Mouse (Mus musculus) midbrain, embryonic 16.5 days (tissue): ENCODE results near the gene Nsun4. TPM values are rescaled to one million over a fixed set of nuclear protein-coding genes. Genes with fewer than 3 reads are reported as not detected.

Experiments used
- ATAC-seq: fragments of 200-750 bp; cut with Nextera tagmentation; 2 replicates; pipeline ENCODE4 v1.8.0; 2017; ENCODE audit warnings: moderate TSS enrichment
- H3K27ac ChIP-seq: fragments of 300-500 bp; sonication (generic); 2 replicates; pipeline ENCODE4 v1.5.1; 2014; ENCODE audit warnings: mild to moderate bottlenecking, low read length, mixed read lengths
- H3K27me3 ChIP-seq: fragments of 300-500 bp; sonication (generic); 2 replicates; pipeline ENCODE4 v1.6.1; 2014; ENCODE audit warnings: low read depth, low read length, mixed read lengths; ENCODE audit not compliant: control insufficient read depth, insufficient read depth
- H3K36me3 ChIP-seq: fragments of 300-500 bp; sonication (generic); 2 replicates; pipeline ENCODE4 v1.6.1; 2014; ENCODE audit warnings: mild to moderate bottlenecking, low read length, moderate library complexity, mixed read lengths; ENCODE audit not compliant: control insufficient read depth, insufficient read depth
- H3K4me1 ChIP-seq: fragments of 300-500 bp; sonication (generic); 2 replicates; pipeline ENCODE4 v1.6.1; 2014; ENCODE audit warnings: mild to moderate bottlenecking, low read length, mixed read lengths; ENCODE audit not compliant: control insufficient read depth, insufficient read depth
- H3K4me2 ChIP-seq: fragments of 300-500 bp; sonication (generic); 2 replicates; pipeline ENCODE4 v1.6.1; 2014; ENCODE audit warnings: mild to moderate bottlenecking, low read length, mixed read lengths
- H3K4me3 ChIP-seq: fragments of 300-500 bp; sonication (generic); 2 replicates; pipeline ENCODE4 v1.5.1; 2014; ENCODE audit warnings: low read depth, mild to moderate bottlenecking, low read length, moderate library complexity, mixed read lengths
- H3K9ac ChIP-seq: fragments of 300-500 bp; sonication (generic); 2 replicates; pipeline ENCODE4 v1.6.1; 2014; ENCODE audit warnings: low read depth, low read length, mixed read lengths
- H3K9me3 ChIP-seq: fragments of 300-500 bp; sonication (generic); replicated peaks from 2 replicates; pipeline ENCODE4 v1.6.1; 2014; ENCODE audit warnings: mild to moderate bottlenecking, low read length, mixed read lengths; ENCODE audit not compliant: control insufficient read depth, poor library complexity, severe bottlenecking
- WGBS: fragments of 180-500 bp; shearing (Covaris S2); extraction: QIAGEN DNeasy Blood & Tissue Kit; methylation state at CpG from one replicate; pipeline ENCODE4 v1.1.7; 2014; 5-methylcytosine and 5-hydroxymethylcytosine counted together
- polyA plus RNA-seq: library from polyadenylated mRNA; unstranded; fragments of >200 nt; fragmentation: Nextera tagmentation; extraction: Ambion mirVana; gene quantifications from 2 replicates; pipeline ENCODE4 v1.2.1, GENCODE M21; 2015

Nsun4 gene
- polyA plus RNA-seq, 1 experiment from 2014 or later = 9.9 TPM

GRCm38 (mm10) chr4:116074861-116075620 lies 21.4 kb upstream of the Nsun4 start, which contains the start of the genes Uqcrh and Lrrc41:
Uqcrh (minus strand) TSS chr4:116075071.
Lrrc41 (plus strand) TSS chr4:116075269.
- Histone ChIP-seq H3K27ac (peak within 1 kb of the TSS; percentile 93), H3K4me3 (peak within 1 kb of the TSS; percentile 99), H3K4me1 (peaks cover 32% of the 10 kb centered on the region), H3K36me3 (no peaks in the 10 kb centered on the region; the same call in 1 of the 2 replicates), H3K27me3 (no peaks in the 10 kb centered on the region), H3K9ac (peak within 1 kb of the TSS; percentile 99), H3K9me3 (no peaks in the 10 kb centered on the region), H3K4me2 (peak within 1 kb of the TSS; percentile 97)
- under 1% methylated on average over 55 of the region's 55 CpGs for WGBS
- peak; percentile 96 for ATAC-seq

GRCm38 (mm10) chr4:116074145-116074675 lies 20.5 kb upstream of the Nsun4 start:
- Histone ChIP-seq H3K9me3 (no peaks in the 10 kb centered on the region), H3K27ac (peak overlapping the region; percentile 93), H3K4me1 (peaks cover 32% of the 10 kb centered on the region), H3K9ac (peak overlapping the region; percentile 99), H3K27me3 (no peaks in the 10 kb centered on the region), H3K4me2 (peak overlapping the region; percentile 97), H3K36me3 (no peaks in the 10 kb centered on the region; the same call in 1 of the 2 replicates), H3K4me3 (peak overlapping the region; percentile 99)
- no peak for ATAC-seq
- 2% methylated on average over 8 of the region's 8 CpGs for WGBS

GRCm38 (mm10) chr4:116073146-116073545 lies 19.5 kb upstream of the Nsun4 start:
- Histone ChIP-seq H3K36me3 (peaks cover 7% of the 10 kb centered on the region; the same call in 1 of the 2 replicates), H3K27me3 (no peaks in the 10 kb centered on the region), H3K4me3 (no peak overlapping the region), H3K27ac (no peak overlapping the region), H3K4me1 (peaks cover 32% of the 10 kb centered on the region), H3K9me3 (no peaks in the 10 kb centered on the region), H3K4me2 (peak overlapping the region; percentile 12; the same call in 1 of the 2 replicates), H3K9ac (no peak overlapping the region)
- 59% methylated on average over 4 of the region's 4 CpGs for WGBS
- no peak for ATAC-seq

- Histone ChIP-seq H3K9me3 (no peaks in the 10 kb centered on the region), H3K27me3 (no peaks in the 10 kb centered on the region), H3K27ac (no peak overlapping the region), H3K4me1 (peaks cover 19% of the 10 kb centered on the region), H3K36me3 (peaks cover 14% of the 10 kb centered on the region), H3K4me2 (no peak overlapping the region), H3K4me3 (no peak overlapping the region), H3K9ac (no peak overlapping the region)
- ATAC-seq = no peak
- WGBS = 90% methylated on average over 6 of the region's 6 CpGs
Observed at GRCm38 (mm10) chr4:116070116-116070515, 16.4 kb upstream of the Nsun4 start.

GRCm38 (mm10) chr4:116063855-116064254 lies 10.2 kb upstream of the Nsun4 start:
- H3K27me3 ChIP-seq = no peaks in the 10 kb centered on the region
- H3K27ac ChIP-seq = no peak overlapping the region
- peaks cover 11% of the 10 kb centered on the region for H3K36me3 ChIP-seq
- no peak overlapping the region for H3K4me3 ChIP-seq
- WGBS = 47% methylated on average over 1 of the region's 1 CpGs
- H3K4me2 ChIP-seq = no peak overlapping the region
- no peak for ATAC-seq
- no peak overlapping the region for H3K9ac ChIP-seq
- no peaks in the 10 kb centered on the region for H3K9me3 ChIP-seq
- no peaks in the 10 kb centered on the region for H3K4me1 ChIP-seq

- Histone ChIP-seq H3K4me3 (no peak overlapping the region), H3K9me3 (no peaks in the 10 kb centered on the region), H3K27ac (no peak overlapping the region), H3K4me1 (no peaks in the 10 kb centered on the region; the same call in none of the 2 replicates), H3K9ac (no peak overlapping the region), H3K27me3 (no peaks in the 10 kb centered on the region), H3K36me3 (no peaks in the 10 kb centered on the region), H3K4me2 (no peak overlapping the region)
- no peak for ATAC-seq
- WGBS = 85% methylated on average over 5 of the region's 5 CpGs
Observed at GRCm38 (mm10) chr4:116059012-116059726, 5.5 kb upstream of the Nsun4 start.

- Histone ChIP-seq H3K36me3 (no peaks in the 10 kb centered on the region), H3K27ac (no peak overlapping the region), H3K9ac (no peak overlapping the region), H3K4me1 (peaks cover 5% of the 10 kb centered on the region), H3K27me3 (no peaks in the 10 kb centered on the region), H3K9me3 (no peaks in the 10 kb centered on the region), H3K4me3 (no peak overlapping the region), H3K4me2 (no peak overlapping the region)
- ATAC-seq = no peak
- WGBS = 7% methylated on average over 1 of the region's 1 CpGs
Observed at GRCm38 (mm10) chr4:116057559-116057958, 3.9 kb upstream of the Nsun4 start.

GRCm38 (mm10) chr4:116052526-116053293 lies 966 bp downstream of the Nsun4 start:
- Histone ChIP-seq H3K4me3 (peak overlapping the region; percentile 54), H3K27me3 (no peaks in the 10 kb centered on the region), H3K36me3 (no peaks in the 10 kb centered on the region), H3K4me1 (peaks cover 6% of the 10 kb centered on the region), H3K9ac (peak overlapping the region; percentile 40; the same call in 1 of the 2 replicates), H3K27ac (peak overlapping the region; percentile 80), H3K4me2 (peak overlapping the region; percentile 62), H3K9me3 (no peaks in the 10 kb centered on the region)
- peak; percentile 58 for ATAC-seq
- 8% methylated on average over 22 of the region's 22 CpGs for WGBS
